In the genomic region with DNA sequence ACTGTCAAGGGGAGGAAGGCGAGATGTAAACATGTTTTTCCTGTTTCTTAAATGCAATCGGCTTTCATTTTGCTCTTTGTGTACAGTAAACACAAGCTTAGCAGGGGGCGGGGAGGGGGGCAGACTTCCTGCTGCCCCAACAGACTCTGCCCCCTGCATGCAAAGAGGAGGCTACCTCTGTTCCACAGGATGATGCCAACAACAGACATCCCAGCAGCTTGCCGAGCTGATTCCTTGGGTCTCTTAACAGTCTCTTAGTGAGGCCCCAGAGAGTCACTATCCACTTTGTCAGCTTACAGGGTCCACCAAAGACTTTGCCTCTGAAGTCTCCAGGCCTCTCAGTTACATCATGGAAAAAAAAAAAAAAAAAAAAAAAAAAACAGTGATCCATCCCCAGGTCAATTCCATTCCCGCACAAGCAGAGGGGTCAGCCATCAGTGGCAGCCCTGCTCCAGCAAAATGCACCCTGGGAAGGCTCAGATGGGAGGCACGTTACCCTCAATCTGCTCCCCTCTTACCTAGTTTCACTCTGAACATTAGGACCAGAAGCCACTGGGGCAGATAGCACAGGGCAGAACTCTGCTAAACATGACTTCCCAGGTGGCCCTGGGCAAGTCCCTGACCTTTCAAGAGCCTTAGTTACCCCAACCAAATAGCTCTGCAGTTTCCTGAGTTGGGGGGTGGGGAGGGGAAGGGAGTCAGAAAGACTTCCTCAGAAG, we compare ENCODE assay signal across 12 mouse cellular contexts. TPM values are rescaled to one million over a fixed set of nuclear protein-coding genes. Genes with fewer than 3 reads are reported as not detected.
A peak's percentile ranks its signal among the peaks of the same experiment; 100 is the strongest.
DNase-seq lines count a peak whose midpoint lies in the region; ATAC-seq and TF ChIP-seq lines count a peak whose summit lies in the region.
"Had no signal": no experiment of that assay in that cellular context is flagged by ENCODE, and none has a peak within 500 bp of the region (broad histone marks: within the 10 kb centered on the region; RNA-seq: fewer than 3 reads in every experiment).

No protein-coding gene starts in this region.

- no peak overlapping the region for H3K4me2 ChIP-seq in forebrain, embryonic 11.5 days (ENCODE audit: low read depth, low read length, severe bottlenecking)
- H3K4me2 ChIP-seq in lung, postnatal 0 days (replicated peaks; ENCODE audit: low read depth, low read length): no peak overlapping the region
- no peak overlapping the region for H3K4me2 ChIP-seq in embryonic facial prominence, embryonic 12.5 days (replicated peaks)
- no peak overlapping the region for H3K4me2 ChIP-seq in forebrain, embryonic 13.5 days
- H3K4me2 ChIP-seq: neural tube, embryonic 12.5 days had no signal

- peaks cover 59% of the 10 kb centered on the region for H3K4me1 ChIP-seq in forebrain, embryonic 10.5 days
- H3K4me1 ChIP-seq in forebrain, embryonic 11.5 days (replicated peaks; ENCODE audit: control insufficient read depth, insufficient read depth, low read length): 0 out of 2 replicates have a peak, but pooled peaks cover 3% of the 10 kb centered on the region
- peaks cover 28% of the 10 kb centered on the region for H3K4me1 ChIP-seq in lung, postnatal 0 days (ENCODE audit: insufficient read depth, low read depth, low read length)
- H3K4me1 ChIP-seq in lung, adult 2 months (ENCODE audit: control insufficient read depth, insufficient read depth, low read length): peaks cover 14% of the 10 kb centered on the region
- peaks cover 22% of the 10 kb centered on the region for H3K4me1 ChIP-seq in embryonic facial prominence, embryonic 12.5 days
- H3K4me1 ChIP-seq in small intestine, adult 2 months (ENCODE audit: control insufficient read depth, insufficient read depth, insufficient read length, low read length): peaks cover 36% of the 10 kb centered on the region
- peaks cover 27% of the 10 kb centered on the region for H3K4me1 ChIP-seq in forebrain, embryonic 13.5 days

- no peaks in the 10 kb centered on the region for H3K27me3 ChIP-seq in forebrain, embryonic 10.5 days (ENCODE audit: poor library complexity, severe bottlenecking)
- no peaks in the 10 kb centered on the region for H3K27me3 ChIP-seq in forebrain, embryonic 11.5 days (ENCODE audit: control insufficient read depth, insufficient read depth, low read length)
- H3K27me3 ChIP-seq in lung, postnatal 0 days (replicated peaks; ENCODE audit: insufficient read depth, low read length): no peaks in the 10 kb centered on the region
- no peaks in the 10 kb centered on the region for H3K27me3 ChIP-seq in embryonic facial prominence, embryonic 12.5 days
- no peaks in the 10 kb centered on the region for H3K27me3 ChIP-seq in small intestine, adult 2 months (ENCODE audit: control insufficient read depth, insufficient read depth, low read length)
- H3K27me3 ChIP-seq in forebrain, embryonic 13.5 days: no peaks in the 10 kb centered on the region
- H3K27me3 ChIP-seq: neural tube, embryonic 12.5 days had no signal

- TF ChIP-seq CTCF in lung, postnatal 0 days (IDR thresholded peaks at IDR 0.05): no peak
- TF ChIP-seq CTCF in lung, adult 2 months (IDR thresholded peaks at IDR 0.05; ENCODE audit: insufficient read depth, low read length): no peak
- no peak for TF ChIP-seq CTCF in small intestine, adult 2 months (IDR thresholded peaks at IDR 0.05; ENCODE audit: extremely low read depth, insufficient read length, insufficient replicate concordance, low read depth, low read length)

- H3K27ac ChIP-seq in forebrain, embryonic 10.5 days: peak overlapping the region; percentile 62
- H3K27ac ChIP-seq in forebrain, embryonic 11.5 days (ENCODE audit: low read depth, low read length): no peak overlapping the region
- peak overlapping the region; percentile 32; the same call in 1 of the 2 replicates for H3K27ac ChIP-seq in lung, postnatal 0 days (ENCODE audit: low read length)
- H3K27ac ChIP-seq in embryonic facial prominence, embryonic 12.5 days: 0 out of 2 replicates have a peak overlapping the region, but pooled peaks have one; percentile 30
- H3K27ac ChIP-seq in small intestine, adult 2 months (ENCODE audit: insufficient read depth, low read depth, low read length): peak overlapping the region; percentile 85
- H3K27ac ChIP-seq in forebrain, embryonic 13.5 days: no peak overlapping the region; the same call in 1 of the 2 replicates
- H3K27ac ChIP-seq: hindbrain, postnatal 0 days; neural tube, embryonic 12.5 days had no signal

- TF ChIP-seq EP300 in lung, postnatal 0 days (IDR thresholded peaks at IDR 0.05): no peak

- peaks cover 11% of the 10 kb centered on the region for H3K36me3 ChIP-seq in forebrain, embryonic 10.5 days (replicated peaks)
- H3K36me3 ChIP-seq in forebrain, embryonic 11.5 days (ENCODE audit: control insufficient read depth, insufficient read depth, low read length): no peaks in the 10 kb centered on the region
- H3K36me3 ChIP-seq in lung, postnatal 0 days (ENCODE audit: insufficient read depth, low read length): no peaks in the 10 kb centered on the region
- H3K36me3 ChIP-seq in embryonic facial prominence, embryonic 12.5 days: 0 out of 2 replicates have a peak, but pooled peaks cover 2% of the 10 kb centered on the region
- H3K36me3 ChIP-seq in small intestine, adult 2 months (ENCODE audit: control insufficient read depth, insufficient read depth, low read length): no peaks in the 10 kb centered on the region
- H3K36me3 ChIP-seq in forebrain, embryonic 13.5 days (ENCODE audit: poor library complexity, severe bottlenecking): peaks cover under 1% of the 10 kb centered on the region; the same call in 1 of the 2 replicates

- no peak overlapping the region for H3K4me3 ChIP-seq in forebrain, embryonic 10.5 days
- no peak overlapping the region for H3K4me3 ChIP-seq in forebrain, embryonic 11.5 days (ENCODE audit: low read depth, low read length)
- no peak overlapping the region for H3K4me3 ChIP-seq in lung, postnatal 0 days (ENCODE audit: low read depth, low read length)
- no peak overlapping the region for H3K4me3 ChIP-seq in lung, adult 2 months (replicated peaks; ENCODE audit: extremely low read depth, low read depth, low read length)
- no peak overlapping the region for H3K4me3 ChIP-seq in embryonic facial prominence, embryonic 12.5 days
- no peak overlapping the region for H3K4me3 ChIP-seq in small intestine, adult 2 months (ENCODE audit: low read depth, low read length)
- H3K4me3 ChIP-seq in forebrain, embryonic 13.5 days: no peak overlapping the region
- H3K4me3 ChIP-seq: neural tube, embryonic 12.5 days had no signal

- no peak overlapping the region for H3K9ac ChIP-seq in forebrain, embryonic 11.5 days (ENCODE audit: low read length)
- H3K9ac ChIP-seq in lung, postnatal 0 days (replicated peaks; ENCODE audit: low read depth): no peak overlapping the region
- H3K9ac ChIP-seq in embryonic facial prominence, embryonic 12.5 days: 0 out of 2 replicates have a peak overlapping the region, but pooled peaks have one; percentile 15
- no peak overlapping the region for H3K9ac ChIP-seq in forebrain, embryonic 13.5 days
- H3K9ac ChIP-seq: neural tube, embryonic 12.5 days had no signal

- peaks cover 10% of the 10 kb centered on the region; the same call in 1 of the 2 replicates for H3K9me3 ChIP-seq in forebrain, embryonic 10.5 days
- no peaks in the 10 kb centered on the region for H3K9me3 ChIP-seq in forebrain, embryonic 11.5 days (ENCODE audit: control insufficient read depth, low read length)
- no peaks in the 10 kb centered on the region; the same call in 1 of the 2 replicates for H3K9me3 ChIP-seq in lung, postnatal 0 days (ENCODE audit: low read length)
- H3K9me3 ChIP-seq in embryonic facial prominence, embryonic 12.5 days: peaks cover 1% of the 10 kb centered on the region; the same call in 1 of the 2 replicates
- H3K9me3 ChIP-seq in forebrain, embryonic 13.5 days (replicated peaks): no peaks in the 10 kb centered on the region
- H3K9me3 ChIP-seq: neural tube, embryonic 12.5 days had no signal

- ATAC-seq in forebrain, embryonic 11.5 days (replicated peaks; ENCODE audit: low FRiP score): no peak
- ATAC-seq in lung, postnatal 0 days: peak; percentile 15; the same call in 1 of the 2 replicates
- no peak for ATAC-seq in embryonic facial prominence, embryonic 12.5 days (ENCODE audit: insufficient number of reproducible peaks, insufficient read depth, low FRiP score, low TSS enrichment)
- no peak for ATAC-seq in forebrain, embryonic 13.5 days
- ATAC-seq: hindbrain, postnatal 0 days had no signal

- no peak for DNase-seq in forebrain, embryonic 10.5 days (ENCODE audit: extremely low spot score, low spot score)
- no peak for DNase-seq in forebrain, embryonic 11.5 days (ENCODE audit: low spot score)
- no peak for DNase-seq in lung, postnatal 0 days (ENCODE audit: low spot score)
- no peak for DNase-seq in lung, adult 2 months
- no peak for DNase-seq in embryo, embryonic 9.5 days (ENCODE audit: extremely low spot score)
- DNase-seq: cerebellum, postnatal 36 days; layer of hippocampus, postnatal 36 days had no signal

- 55% methylated on average over 6 of the region's 6 CpGs for WGBS in forebrain, embryonic 10.5 days
- WGBS in forebrain, embryonic 11.5 days: 65% methylated on average over 6 of the region's 6 CpGs
- WGBS in lung, postnatal 0 days: 46% methylated on average over 6 of the region's 6 CpGs
- 51% methylated on average over 6 of the region's 6 CpGs for WGBS in lung, adult 2 months
- 40% methylated on average over 6 of the region's 6 CpGs for WGBS in embryonic facial prominence, embryonic 12.5 days
- 46% methylated on average over 6 of the region's 6 CpGs for WGBS in small intestine, adult 2 months
- 57% methylated on average over 6 of the region's 6 CpGs for WGBS in forebrain, embryonic 13.5 days

- no peak for TF ChIP-seq POLR2A in lung, adult 2 months (IDR thresholded peaks at IDR 0.05; ENCODE audit: borderline replicate concordance, extremely low read depth, low read depth, low read length)
- no peak for TF ChIP-seq POLR2A in small intestine, adult 2 months (IDR thresholded peaks at IDR 0.05; ENCODE audit: low read depth, low read length)

RNA-seq across cellular contexts. Expression of a gene that starts 22.3 kb away (rescaled TPM):
- polyA plus RNA-seq in forebrain, embryonic 10.5 days (2016; fragmentation: Nextera tagmentation; extraction: Ambion mirVana): 11.5 and 11.8 TPM in 2 replicates
- 12.7 and 15.7 TPM in 2 replicates for polyA plus RNA-seq in forebrain, embryonic 11.5 days (2014; fragmentation: Nextera tagmentation; extraction: Ambion mirVana)
- 11.8 and 12.1 TPM in 2 replicates for polyA plus RNA-seq in lung, postnatal 0 days (2015; fragmentation: Nextera tagmentation; extraction: Ambion mirVana)
- polyA plus RNA-seq in lung, adult 2 months (2012; rRNA removed): 30.9 and 32.7 TPM in 2 replicates
- 9.0 and 9.8 TPM in 2 replicates for polyA plus RNA-seq in embryonic facial prominence, embryonic 12.5 days (2016; fragmentation: Nextera tagmentation; extraction: Ambion mirVana)
- 21.8 and 59.5 TPM in 2 replicates for polyA plus RNA-seq in small intestine, adult 2 months (2012; rRNA removed)
- 8.7 and 8.8 TPM in 2 replicates for polyA plus RNA-seq in forebrain, embryonic 13.5 days (2015; fragmentation: Nextera tagmentation; extraction: Ambion mirVana)

RNA-seq across cellular contexts. Expression of a gene that starts 37.6 kb away (rescaled TPM):
- polyA plus RNA-seq in forebrain, embryonic 10.5 days (2016; fragmentation: Nextera tagmentation; extraction: Ambion mirVana): 10.2 and 11.0 TPM in 2 replicates
- 14.4 and 16.0 TPM in 2 replicates for polyA plus RNA-seq in forebrain, embryonic 11.5 days (2014; fragmentation: Nextera tagmentation; extraction: Ambion mirVana)
- polyA plus RNA-seq in lung, postnatal 0 days (2015; fragmentation: Nextera tagmentation; extraction: Ambion mirVana): 3.4 and 3.8 TPM in 2 replicates
- polyA plus RNA-seq in lung, adult 2 months (2012; rRNA removed): 9.3 and 10.6 TPM in 2 replicates
- 14.6 and 15.8 TPM in 2 replicates for polyA plus RNA-seq in embryonic facial prominence, embryonic 12.5 days (2016; fragmentation: Nextera tagmentation; extraction: Ambion mirVana)
- 0.81 and 1.4 TPM in 2 replicates for polyA plus RNA-seq in small intestine, adult 2 months (2012; rRNA removed)
- 19.3 and 25.1 TPM in 2 replicates for polyA plus RNA-seq in forebrain, embryonic 13.5 days (2015; fragmentation: Nextera tagmentation; extraction: Ambion mirVana)

Comparison
In these comparisons a context has a peak if more than half of its experiments do, and no peak if none do; other contexts are left out.
1. H3K27ac ChIP-seq: peak in forebrain, embryonic 10.5 days (single experiment), lung, postnatal 0 days (single experiment), embryonic facial prominence, embryonic 12.5 days (single experiment) and small intestine, adult 2 months (single experiment); none in forebrain, embryonic 11.5 days (single experiment) and forebrain, embryonic 13.5 days (single experiment).